ENCODE assay signal across 8 mouse cellular contexts in genomic region chr15:85635425-85635824, GRCm38 (mm10). TPM values are rescaled to one million over a fixed set of nuclear protein-coding genes. Genes with fewer than 3 reads are reported as not detected.
A peak's percentile ranks its signal among the peaks of the same experiment; 100 is the strongest.
DNase-seq lines count a peak whose midpoint lies in the region; ATAC-seq and TF ChIP-seq lines count a peak whose summit lies in the region.

No protein-coding gene starts in this region.

- no peak for DNase-seq in kidney, postnatal 0 days (ENCODE audit: low spot score)
- DNase-seq in kidney, adult 8-10 months = no peak
- DNase-seq in intestine, embryonic 14.5 days (ENCODE audit: low spot score) = no peak
- DNase-seq in frontal cortex, postnatal 25 days (ENCODE audit: low spot score in 2 of 2) = no peak
- no peak for DNase-seq in kidney, postnatal 4 days

- no peak for TF ChIP-seq CTCF in kidney, postnatal 0 days (IDR thresholded peaks at IDR 0.05; ENCODE audit: low read depth)

- H3K4me1 ChIP-seq in kidney, postnatal 0 days (replicated peaks; ENCODE audit: insufficient read depth, low read length) = peaks cover 12% of the 10 kb centered on the region; the same call in 1 of the 2 replicates
- no peaks in the 10 kb centered on the region for H3K4me1 ChIP-seq in intestine, embryonic 14.5 days (replicated peaks; ENCODE audit: control insufficient read depth, insufficient read depth, low read length)
- no peaks in the 10 kb centered on the region for H3K4me1 ChIP-seq in midbrain, embryonic 16.5 days (ENCODE audit: control insufficient read depth, insufficient read depth, low read length)

- H3K27me3 ChIP-seq in kidney, postnatal 0 days (ENCODE audit: insufficient read depth, low read length) = no peaks in the 10 kb centered on the region
- H3K27me3 ChIP-seq in intestine, embryonic 14.5 days (replicated peaks; ENCODE audit: control insufficient read depth, insufficient read depth, low read length) = no peaks in the 10 kb centered on the region
- H3K27me3 ChIP-seq in midbrain, embryonic 16.5 days (ENCODE audit: control insufficient read depth, insufficient read depth, low read depth, low read length) = no peaks in the 10 kb centered on the region

- no peak for ATAC-seq in kidney, postnatal 0 days (replicated peaks; ENCODE audit: low FRiP score, low read depth)
- peak; percentile 26 for ATAC-seq in common myeloid progenitor, adult 5-6 weeks (replicated peaks; ENCODE audit: low read depth, poor library complexity, severe bottlenecking)
- ATAC-seq in intestine, embryonic 14.5 days (replicated peaks; ENCODE audit: low FRiP score, low TSS enrichment, low read depth) = no peak
- no peak for ATAC-seq in midbrain, embryonic 16.5 days
- ATAC-seq in CD4-positive, CD25-positive, alpha-beta regulatory T cell, adult 4 months = no peak

- peak overlapping the region; percentile 79; the same call in 1 of the 2 replicates for H3K9ac ChIP-seq in kidney, postnatal 0 days (ENCODE audit: low read depth, low read length)
- H3K9ac ChIP-seq in intestine, embryonic 14.5 days (ENCODE audit: low read length) = no peak overlapping the region
- H3K9ac ChIP-seq in midbrain, embryonic 16.5 days (ENCODE audit: low read depth, low read length) = peak overlapping the region; percentile 68; the same call in 1 of the 2 replicates

- H3K4me2 ChIP-seq in kidney, postnatal 0 days (ENCODE audit: low read length) = peak overlapping the region; percentile 54; the same call in 1 of the 2 replicates
- H3K4me2 ChIP-seq in intestine, embryonic 14.5 days (ENCODE audit: low read length) = peak overlapping the region; percentile 52
- H3K4me2 ChIP-seq in midbrain, embryonic 16.5 days (ENCODE audit: low read length) = peak overlapping the region; percentile 71

- no peaks in the 10 kb centered on the region for H3K9me3 ChIP-seq in kidney, postnatal 0 days (replicated peaks; ENCODE audit: low read length)
- no peaks in the 10 kb centered on the region for H3K9me3 ChIP-seq in intestine, embryonic 14.5 days (ENCODE audit: control insufficient read depth, low read length)
- no peaks in the 10 kb centered on the region for H3K9me3 ChIP-seq in midbrain, embryonic 16.5 days (replicated peaks; ENCODE audit: control insufficient read depth, low read length, poor library complexity, severe bottlenecking)

- H3K36me3 ChIP-seq in kidney, postnatal 0 days (ENCODE audit: insufficient read depth, low read length) = no peaks in the 10 kb centered on the region
- no peaks in the 10 kb centered on the region for H3K36me3 ChIP-seq in intestine, embryonic 14.5 days (ENCODE audit: control insufficient read depth, insufficient read depth, low read length)
- no peaks in the 10 kb centered on the region for H3K36me3 ChIP-seq in midbrain, embryonic 16.5 days (ENCODE audit: control insufficient read depth, insufficient read depth, low read length)

- H3K4me3 ChIP-seq in kidney, postnatal 0 days (replicated peaks; ENCODE audit: low read depth, low read length) = no peak overlapping the region
- no peak overlapping the region for H3K4me3 ChIP-seq in intestine, embryonic 14.5 days (ENCODE audit: low read depth, low read length)
- H3K4me3 ChIP-seq in midbrain, embryonic 16.5 days (ENCODE audit: low read depth, low read length) = peak overlapping the region; percentile 55

- WGBS in kidney, postnatal 0 days = 97% methylated on average over 6 of the region's 6 CpGs
- 93% methylated on average over 6 of the region's 6 CpGs for WGBS in intestine, embryonic 14.5 days
- WGBS in midbrain, embryonic 16.5 days = 95% methylated on average over 6 of the region's 6 CpGs

- H3K27ac ChIP-seq in kidney, postnatal 0 days = peak overlapping the region; percentile 96; the same call in 1 of the 2 replicates
- H3K27ac ChIP-seq in intestine, embryonic 14.5 days (ENCODE audit: low read depth) = no peak overlapping the region
- peak overlapping the region; percentile 80 for H3K27ac ChIP-seq in midbrain, embryonic 16.5 days (ENCODE audit: low read length)

RNA-seq across cellular contexts. Expression of gene Wnt7b, which starts 53.2 kb away (rescaled TPM):
- 24.9 and 26.3 TPM in 2 replicates for polyA plus RNA-seq in kidney, postnatal 0 days (2015; fragmentation: Nextera tagmentation; extraction: Ambion mirVana)
- not detected in 2 replicates for total RNA-seq in common myeloid progenitor, adult 5-6 weeks (2017)
- 0.42 and 2.2 TPM in 2 replicates for polyA plus RNA-seq in intestine, embryonic 14.5 days (2014; fragmentation: Nextera tagmentation; extraction: Ambion mirVana)
- 22.6 and 25.3 TPM in 2 replicates for polyA plus RNA-seq in midbrain, embryonic 16.5 days (2015; fragmentation: Nextera tagmentation; extraction: Ambion mirVana)
- not detected for polyA plus RNA-seq in CD4-positive, CD25-positive, alpha-beta regulatory T cell, adult 4 months (2017; shearing (Covaris generic))
